Mouse (Mus musculus) heart, adult 2 months (tissue): ENCODE results near the gene Sox30.

Source experiments
- CTCF ChIP-seq: fragments of 200-600 bp; IDR thresholded peaks from 2 replicates; pipeline ENCODE4 v1.8.1; 2022; ENCODE audit warnings: antibody characterized with exemption, mild to moderate bottlenecking, moderate library complexity
- EP300 ChIP-seq: fragments of 200-500 bp; IDR thresholded peaks from 2 replicates; pipeline ENCODE4 v1.6.1; 2011; ENCODE audit warnings: low read depth, low read length, control low read depth; ENCODE audit not compliant: insufficient read depth

DNA sequence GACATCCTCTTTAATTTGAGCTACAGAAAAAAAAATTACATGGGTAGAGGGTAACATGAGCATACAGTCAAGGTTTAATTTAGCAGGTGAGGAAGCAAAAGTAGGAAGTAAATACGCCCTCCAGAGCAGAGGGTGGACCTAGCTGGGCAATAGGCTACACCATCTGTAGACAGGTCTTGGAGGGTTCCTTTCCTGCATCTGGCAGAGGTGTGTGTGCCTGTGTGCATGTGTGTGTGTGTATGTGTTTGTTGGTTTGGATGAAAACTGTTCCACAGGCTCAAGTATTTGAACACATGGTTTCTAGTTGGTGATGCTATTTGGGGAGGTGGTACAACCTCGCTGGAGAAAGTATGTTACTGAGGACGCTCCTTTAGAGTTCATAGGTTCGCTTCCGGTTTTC is 6.5 kb upstream of the Sox30 start:
- TF ChIP-seq CTCF (no peak), EP300 (no peak)
